Mouse (Mus musculus) cortical plate, adult 2 months (tissue): ENCODE results near the gene Galm.

Experiments
- CTCF ChIP-seq: fragments of 200-500 bp; IDR thresholded peaks from 2 replicates; pipeline ENCODE4 v1.5.1; 2011; ENCODE audit warnings: mild to moderate bottlenecking, control low read depth, low read length; ENCODE audit not compliant: insufficient read depth; ENCODE audit errors: extremely low read depth
- POLR2A ChIP-seq: fragments of 200-500 bp; IDR thresholded peaks from 2 replicates; pipeline ENCODE4 v1.6.1; 2011; ENCODE audit warnings: mild to moderate bottlenecking, low read length, control low read depth; ENCODE audit not compliant: insufficient read depth; ENCODE audit errors: extremely low read depth

GRCm38 (mm10) chr17:80145210-80145609 is 17.9 kb downstream of the Galm start:
- TF ChIP-seq CTCF: no peak
- no peak for TF ChIP-seq POLR2A
